In the genomic region with DNA sequence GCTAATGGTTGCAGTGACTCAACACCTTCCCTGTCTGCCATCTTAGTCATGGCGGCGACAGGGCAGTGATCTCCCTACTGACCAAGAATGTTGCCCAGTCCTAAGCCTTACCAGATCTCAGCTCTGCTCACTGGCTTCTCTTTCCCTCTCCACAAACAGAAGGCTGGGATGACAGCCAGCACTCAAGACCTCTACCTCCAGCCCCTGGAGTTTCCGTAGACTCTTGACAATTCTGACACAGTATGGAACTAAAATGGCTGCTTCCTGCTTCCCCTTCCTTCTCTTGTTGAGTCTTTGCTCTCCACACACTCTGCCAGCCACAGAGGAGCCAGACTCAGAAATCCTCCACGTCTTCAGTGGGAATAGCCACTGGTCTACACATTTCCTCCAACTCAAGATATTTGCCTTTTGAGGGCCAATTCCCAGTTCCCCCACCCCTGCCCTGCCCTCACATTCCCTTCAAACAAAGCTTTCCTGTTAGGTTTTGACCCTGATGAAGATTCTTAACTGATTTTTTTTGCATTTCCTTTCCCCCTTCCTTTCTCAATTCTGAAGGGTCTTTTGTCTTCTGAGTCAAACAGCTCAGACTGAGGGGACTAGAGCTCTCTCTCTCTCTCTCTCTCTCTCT, we compare ENCODE assay signal across 10 mouse cellular contexts. TPM values are rescaled to one million over a fixed set of nuclear protein-coding genes. Genes with fewer than 3 reads are reported as not detected.
DNase-seq lines count a peak whose midpoint lies in the region; ATAC-seq and TF ChIP-seq lines count a peak whose summit lies in the region.
"Had no signal": no experiment of that assay in that cellular context is flagged by ENCODE, and none has a peak within 500 bp of the region (broad histone marks: within the 10 kb centered on the region; RNA-seq: fewer than 3 reads in every experiment).

No protein-coding gene starts in this region.

- peak overlapping the region; percentile 98 to 99 for H3K27ac ChIP-seq in heart, embryonic 14.5 days (replicated peaks in 1 of 2; ENCODE audit: control insufficient read depth in 1 of 2, insufficient read depth in 1 of 2, low read depth in 2 of 2, low read length in 2 of 2)
- peak overlapping the region; percentile 50 for H3K27ac ChIP-seq in forebrain, embryonic 15.5 days (replicated peaks)
- peak overlapping the region; percentile 100 for H3K27ac ChIP-seq in limb, embryonic 13.5 days
- no peak overlapping the region for H3K27ac ChIP-seq in thymus, adult 2 months (ENCODE audit: control insufficient read depth, insufficient read depth, low read length)

- peaks cover 5% of the 10 kb centered on the region; the same call in 1 of the 2 replicates for H3K36me3 ChIP-seq in heart, embryonic 14.5 days (ENCODE audit: control insufficient read depth, insufficient read depth, low read length)
- H3K36me3 ChIP-seq in forebrain, embryonic 15.5 days: no peaks in the 10 kb centered on the region
- H3K36me3 ChIP-seq in limb, embryonic 13.5 days: peaks cover 5% of the 10 kb centered on the region; the same call in 1 of the 2 replicates
- H3K36me3 ChIP-seq in thymus, adult 2 months (ENCODE audit: control insufficient read depth, insufficient read depth, low read length): no peaks in the 10 kb centered on the region

- no peak for DNase-seq in heart, postnatal 14 days
- DNase-seq in Muller cell, postnatal 12 days (ENCODE audit: inconsistent ontology term): peak; percentile 61
- no peak for DNase-seq in T-cell, adult 2 months (ENCODE audit: low spot score)
- no peak for DNase-seq in thymus, adult 2 months
- DNase-seq in adrenal gland, adult 2 months: no peak
- DNase-seq: lung, postnatal 4 days had no signal

- no peak for TF ChIP-seq CTCF in thymus, adult 2 months (IDR thresholded peaks at IDR 0.05; ENCODE audit: borderline replicate concordance, control insufficient read depth, extremely low read depth, insufficient read depth, low read length, poor library complexity)

- H3K9ac ChIP-seq in heart, embryonic 14.5 days (ENCODE audit: low read length): no peak overlapping the region
- no peak overlapping the region for H3K9ac ChIP-seq in forebrain, embryonic 15.5 days (replicated peaks)
- H3K9ac ChIP-seq in limb, embryonic 13.5 days: no peak overlapping the region

- no peaks in the 10 kb centered on the region for H3K9me3 ChIP-seq in heart, embryonic 14.5 days (ENCODE audit: control insufficient read depth, low read length)
- H3K9me3 ChIP-seq in forebrain, embryonic 15.5 days: no peaks in the 10 kb centered on the region
- no peaks in the 10 kb centered on the region for H3K9me3 ChIP-seq in limb, embryonic 13.5 days

- ATAC-seq in heart, embryonic 14.5 days (ENCODE audit: insufficient number of reproducible peaks, insufficient read depth, low FRiP score, low read depth): 0 out of 2 replicates have a peak, but pooled peaks have one; percentile 33
- ATAC-seq in forebrain, embryonic 15.5 days (replicated peaks): no peak
- no peak for ATAC-seq in limb, embryonic 13.5 days (ENCODE audit: low FRiP score, low read depth)

- intact Hi-C loops in heart, postnatal 14 days (cut with DNase I): no loop called here

- no peak for TF ChIP-seq POLR2A in thymus, adult 2 months (IDR thresholded peaks at IDR 0.05; ENCODE audit: control insufficient read depth, extremely low read depth, insufficient read depth, low read length, poor library complexity)

- H3K4me2 ChIP-seq in heart, embryonic 14.5 days (ENCODE audit: low read length): no peak overlapping the region; the same call in 1 of the 2 replicates
- H3K4me2 ChIP-seq in forebrain, embryonic 15.5 days (replicated peaks): no peak overlapping the region
- no peak overlapping the region for H3K4me2 ChIP-seq in limb, embryonic 13.5 days (replicated peaks)

- no peak overlapping the region for H3K4me3 ChIP-seq in heart, embryonic 14.5 days (ENCODE audit: control insufficient read depth in 1 of 2, insufficient read depth in 1 of 2, low read depth in 1 of 2, low read length in 2 of 2)
- no peak overlapping the region for H3K4me3 ChIP-seq in forebrain, embryonic 15.5 days
- no peak overlapping the region for H3K4me3 ChIP-seq in limb, embryonic 13.5 days
- no peak overlapping the region for H3K4me3 ChIP-seq in thymus, adult 2 months (ENCODE audit: control insufficient read depth, insufficient read depth, low read length)

- peaks cover 54 to 71% of the 10 kb centered on the region in 2 experiments for H3K4me1 ChIP-seq in heart, embryonic 14.5 days (ENCODE audit: control insufficient read depth in 2 of 2, insufficient read depth in 2 of 2, low read length in 2 of 2)
- H3K4me1 ChIP-seq in forebrain, embryonic 15.5 days: peaks cover 54% of the 10 kb centered on the region
- peaks cover 97% of the 10 kb centered on the region for H3K4me1 ChIP-seq in limb, embryonic 13.5 days
- 0 out of 2 replicates have a peak, but pooled peaks cover 2% of the 10 kb centered on the region for H3K4me1 ChIP-seq in thymus, adult 2 months (replicated peaks; ENCODE audit: control insufficient read depth, insufficient read depth, low read length)

- 61% methylated on average over 4 of the region's 4 CpGs for WGBS in heart, embryonic 14.5 days
- 76% methylated on average over 4 of the region's 4 CpGs for WGBS in forebrain, embryonic 15.5 days
- WGBS in limb, embryonic 13.5 days: 70% methylated on average over 4 of the region's 4 CpGs
- WGBS in thymus, adult 2 months: 84% methylated on average over 4 of the region's 4 CpGs

- H3K27me3 ChIP-seq in heart, embryonic 14.5 days (ENCODE audit: control insufficient read depth, insufficient read depth, low read length): no peaks in the 10 kb centered on the region
- H3K27me3 ChIP-seq in forebrain, embryonic 15.5 days: no peaks in the 10 kb centered on the region
- H3K27me3 ChIP-seq in limb, embryonic 13.5 days: no peaks in the 10 kb centered on the region
- H3K27me3 ChIP-seq in thymus, adult 2 months (ENCODE audit: control insufficient read depth, insufficient read depth, low read length): no peaks in the 10 kb centered on the region

RNA-seq across cellular contexts. Expression of a gene that starts 22.3 kb away (rescaled TPM):
- polyA plus RNA-seq in heart, embryonic 14.5 days (2014; fragmentation: Nextera tagmentation; extraction: Ambion mirVana): 6.1 and 7.3 TPM in 2 replicates
- total RNA-seq in heart, postnatal 14 days (2021): 1 to 10 TPM; 8.8 to 9.9 TPM
- polyA plus RNA-seq in forebrain, embryonic 15.5 days (2015; fragmentation: Nextera tagmentation; extraction: Ambion mirVana): 5.0 and 5.7 TPM in 2 replicates
- 25.6 and 26.1 TPM in 2 replicates for polyA plus RNA-seq in limb, embryonic 13.5 days (2015; fragmentation: Nextera tagmentation; extraction: Ambion mirVana)
- polyA plus RNA-seq in thymus, adult 2 months (2012; rRNA removed): 2.6 and 2.9 TPM in 2 replicates
- total RNA-seq in adrenal gland, adult 2 months (2021): 10 to 100 TPM; 12.5 to 22.0 TPM
- 9.9 and 11.2 TPM in 2 replicates for polyA plus RNA-seq in adrenal gland, adult 2 months (2012; rRNA removed)
- total RNA-seq: CH12.LX had no signal
